Mouse (Mus musculus): ENCODE measurements around the gene Wnt5b.

Wnt5b gene

DNA sequence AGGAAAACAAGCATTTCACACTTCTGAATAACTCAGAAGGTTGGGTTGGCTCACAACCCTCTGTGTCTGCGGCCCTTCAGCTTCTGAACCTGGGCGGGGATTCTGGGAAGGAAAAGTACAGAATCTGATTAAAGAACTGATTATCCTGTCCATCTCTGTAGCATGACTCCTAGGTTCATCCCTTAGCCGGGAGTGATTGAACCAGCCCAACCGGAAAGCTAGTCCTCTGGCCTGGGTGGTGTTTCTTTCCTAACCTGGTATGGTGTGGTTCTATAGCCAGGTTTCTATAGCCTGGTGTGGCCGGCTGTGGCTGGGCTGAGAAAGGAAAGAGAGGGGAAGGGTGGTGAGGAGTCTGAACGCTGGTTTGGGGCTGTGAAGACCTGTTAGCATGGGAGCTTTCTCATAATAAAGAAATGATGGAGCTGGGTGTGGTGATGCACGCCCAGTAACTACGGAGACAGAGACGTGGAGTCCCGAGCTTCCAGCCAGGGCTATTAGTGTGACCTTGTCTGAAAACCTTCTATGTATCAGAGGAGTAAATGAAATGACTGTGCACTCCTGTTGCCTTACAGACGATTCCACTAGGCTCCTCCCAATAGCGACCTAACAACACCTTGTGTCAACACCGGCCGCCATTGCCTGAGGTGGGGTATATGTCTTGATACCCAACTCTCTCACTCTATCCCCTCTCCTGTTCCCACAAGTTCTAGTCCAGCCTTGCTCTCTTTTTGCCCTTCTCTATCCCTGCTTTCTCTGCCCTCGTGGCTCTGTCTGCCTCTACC is 129.7 kb downstream of the Wnt5b start:
- no peak for DNase-seq

DNA sequence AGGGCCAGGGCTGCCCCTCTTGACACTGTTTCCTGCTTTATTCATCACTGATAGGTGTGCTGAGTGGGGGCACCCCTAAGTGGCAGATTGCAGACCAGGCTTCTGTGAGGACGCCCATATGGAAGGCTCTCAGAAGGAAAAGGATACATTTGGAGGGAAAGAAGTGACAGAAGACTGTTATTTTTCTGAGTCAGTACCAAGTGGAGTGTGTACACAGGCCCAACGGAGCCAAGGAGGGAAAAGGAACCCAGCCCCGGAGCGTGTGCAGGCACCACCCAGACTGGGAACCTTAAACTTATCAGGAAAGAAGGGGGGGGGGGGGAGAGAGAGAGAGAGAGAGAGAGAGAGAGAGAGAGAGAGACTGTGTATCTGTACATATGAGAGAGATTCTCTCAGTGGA is 131.6 kb downstream of the Wnt5b start:
- DNase-seq = no peak

- DNase-seq = no peak
Observed at GRCm38 (mm10) chr6:119411511-119411910, 132.6 kb downstream of the Wnt5b start.

DNA sequence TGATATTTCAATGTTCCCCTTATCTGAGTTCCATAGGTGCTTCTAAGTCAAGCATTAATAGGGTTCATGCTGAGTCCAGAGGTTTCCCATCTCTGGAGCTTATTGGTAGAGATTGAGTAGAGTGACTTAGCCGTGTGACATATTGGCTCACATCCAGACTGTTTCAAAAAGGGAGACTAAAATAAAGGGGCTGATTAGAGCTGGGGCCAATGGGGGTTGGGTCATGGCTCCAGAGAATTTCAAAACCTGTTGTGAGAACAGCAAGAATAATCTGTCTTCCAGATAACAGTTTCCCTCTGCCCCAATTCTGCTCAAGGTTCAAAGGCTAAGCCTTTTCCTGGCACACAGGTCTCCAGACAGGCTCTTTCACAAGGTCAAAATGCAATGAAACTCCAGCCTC is 134.4 kb downstream of the Wnt5b start:
- DNase-seq = no peak

DNA sequence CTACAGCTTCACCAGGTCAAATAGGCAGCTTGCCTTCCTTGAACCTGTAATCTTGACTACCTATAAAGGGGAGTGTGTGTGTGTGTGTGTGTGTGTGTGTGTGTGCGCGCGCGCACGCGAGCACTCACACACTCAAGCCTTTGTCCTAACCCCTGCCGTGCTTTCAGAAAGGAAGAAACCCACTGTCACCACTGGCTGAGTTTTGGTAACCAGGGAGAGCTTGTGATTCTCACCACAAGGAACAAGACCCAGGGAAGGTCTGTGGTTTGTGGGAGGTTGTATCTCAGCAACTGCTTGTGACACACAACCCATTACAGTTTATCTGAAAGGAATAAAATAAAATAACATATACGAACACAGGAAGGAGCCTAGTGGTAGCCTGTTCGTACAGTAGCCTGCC is 135.6 kb downstream of the Wnt5b start:
- no peak for DNase-seq

- DNase-seq = no peak
Observed at GRCm38 (mm10) chr6:119407818-119408217, 136.3 kb downstream of the Wnt5b start.

DNA sequence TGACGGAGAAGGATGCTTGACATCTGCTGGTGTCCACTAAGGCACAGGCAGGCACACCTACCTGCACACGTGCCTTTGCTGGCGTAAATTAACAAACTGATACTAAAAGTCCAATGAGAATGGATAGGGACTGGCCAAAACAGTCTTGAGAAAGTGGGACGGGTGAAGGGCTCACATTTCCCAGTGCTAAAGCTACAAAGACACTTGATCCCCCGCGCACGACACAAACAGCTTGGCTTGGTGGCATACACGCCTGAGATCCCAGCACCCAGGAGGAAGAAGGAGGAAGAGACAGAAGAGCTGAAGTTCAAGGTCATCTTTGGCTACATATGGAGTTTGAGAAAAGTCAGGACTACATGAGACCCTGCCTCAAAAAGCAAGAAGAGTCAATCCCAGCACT is 137.6 kb downstream of the Wnt5b start:
- no peak for DNase-seq

DNA sequence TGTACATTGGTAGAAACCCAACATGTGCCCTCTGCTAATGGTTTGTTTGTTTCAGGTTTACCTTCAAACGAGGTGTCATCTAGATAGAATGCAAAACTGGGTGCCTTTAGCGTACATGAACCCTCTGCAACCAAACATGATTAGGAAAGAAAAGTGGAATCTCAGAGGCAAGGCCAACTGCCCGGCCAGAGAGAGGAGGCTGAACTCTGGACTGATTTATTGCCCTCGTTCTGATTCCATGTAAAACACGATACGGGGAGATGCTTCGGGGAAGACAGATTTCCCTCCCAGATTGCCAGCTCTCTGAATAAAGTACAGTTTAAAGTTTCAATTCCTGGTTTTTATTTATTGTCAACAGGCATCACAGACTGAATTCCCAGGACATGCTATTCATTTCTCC is 138.8 kb downstream of the Wnt5b start:
- no peak for DNase-seq

DNA sequence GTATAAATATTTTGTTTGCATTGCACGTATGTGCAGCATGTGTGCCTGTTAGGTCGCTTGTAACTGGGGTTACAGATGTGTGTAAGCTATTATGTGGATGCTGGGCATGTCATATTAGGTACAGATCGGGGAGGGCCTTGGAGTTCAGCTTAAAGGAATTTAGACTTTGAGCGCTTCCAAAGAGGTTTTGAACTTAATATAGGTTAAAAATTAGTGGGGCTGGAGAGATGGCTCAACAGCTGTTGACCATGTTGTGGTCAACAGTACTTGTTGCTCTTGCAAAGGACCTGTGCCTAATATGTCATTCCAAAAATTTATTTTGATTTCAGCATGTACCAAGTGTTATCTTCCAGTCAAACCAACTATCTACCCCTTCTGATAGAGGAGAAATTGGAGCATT is 139.3 kb downstream of the Wnt5b start:
- DNase-seq = no peak

GRCm38 (mm10) chr6:119402976-119403375 is 141.2 kb downstream of the Wnt5b start:
- no peak for DNase-seq

- no peak for DNase-seq
Observed at GRCm38 (mm10) chr6:119401545-119402304, 142.4 kb downstream of the Wnt5b start.

GRCm38 (mm10) chr6:119400649-119401048 is 143.5 kb downstream of the Wnt5b start:
- no peak for DNase-seq

DNA sequence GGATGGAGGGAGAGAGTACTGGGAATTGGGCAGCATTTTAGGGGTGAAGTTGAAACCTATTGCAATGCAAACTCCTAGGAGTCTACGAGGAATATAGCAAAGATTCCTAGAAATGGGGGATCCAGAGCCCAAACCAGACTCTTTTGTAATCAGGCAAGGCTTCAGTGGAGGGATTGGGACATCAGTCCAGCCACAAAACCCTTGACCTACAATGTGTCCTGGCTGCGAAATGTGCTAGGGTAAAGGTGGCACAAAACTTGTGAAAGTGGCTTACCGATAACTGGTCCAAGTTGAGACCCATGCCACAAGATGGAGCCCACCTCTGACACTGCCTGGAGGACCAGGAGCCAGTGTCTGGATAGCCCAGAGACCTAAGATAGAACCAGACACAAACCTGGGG is 144.8 kb downstream of the Wnt5b start:
- no peak for DNase-seq

- DNase-seq = peak; percentile 31 to 54
Observed at GRCm38 (mm10) chr6:119396309-119396634, 147.9 kb downstream of the Wnt5b start.

- no peak for DNase-seq
Observed at GRCm38 (mm10) chr6:119395421-119396308, 148.5 kb downstream of the Wnt5b start.

GRCm38 (mm10) chr6:119392836-119393235 is 151.3 kb downstream of the Wnt5b start:
- DNase-seq = no peak

- no peak for DNase-seq
Observed at GRCm38 (mm10) chr6:119390728-119391127, 153.4 kb downstream of the Wnt5b start.

- DNase-seq = no peak
Observed at GRCm38 (mm10) chr6:119389089-119389488, 155.1 kb downstream of the Wnt5b start.

GRCm38 (mm10) chr6:119388650-119389012 is 155.5 kb downstream of the Wnt5b start:
- peak; percentile 96 to 97 for DNase-seq

DNA sequence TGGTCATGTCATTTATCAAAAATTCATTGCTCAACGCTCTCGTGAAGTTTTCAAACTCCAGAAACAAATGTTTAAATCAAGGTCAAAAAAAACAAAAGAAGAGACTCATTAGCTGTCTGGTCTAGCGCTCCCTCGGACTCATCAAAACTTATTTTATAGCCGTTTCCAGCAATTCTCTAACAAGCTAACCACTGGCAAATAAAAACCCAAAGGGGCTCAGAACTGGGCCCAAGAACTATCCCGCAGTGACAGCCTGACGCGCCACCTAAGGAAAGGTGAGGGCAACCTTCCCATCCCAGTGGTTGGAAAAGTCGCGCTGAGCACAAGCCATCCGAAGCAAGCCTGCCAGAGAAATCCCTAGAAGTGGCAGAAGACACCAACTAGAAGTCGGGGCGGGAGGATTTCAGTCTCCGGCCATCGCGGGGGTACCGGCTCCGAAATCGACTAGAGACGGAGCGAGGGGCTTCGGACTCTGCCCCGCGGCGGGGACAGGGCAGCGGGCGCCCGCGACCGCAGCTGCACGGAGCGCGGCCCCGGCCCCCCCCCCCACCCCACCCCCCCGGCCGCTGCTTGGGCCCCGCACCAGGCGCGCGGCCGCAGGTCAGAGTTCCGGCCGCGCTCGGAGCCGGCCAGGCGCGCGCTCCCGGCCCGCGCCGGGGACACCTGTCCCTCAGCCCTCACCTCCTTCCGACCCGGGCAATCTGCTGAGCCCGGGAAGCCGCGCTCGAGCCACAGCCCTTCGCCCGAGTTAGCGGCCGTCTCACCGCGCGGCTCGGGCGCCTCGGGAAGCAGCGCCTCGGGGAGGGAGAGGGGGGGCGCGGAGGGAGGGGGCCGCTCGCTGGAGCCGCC is 156.1 kb downstream of the Wnt5b start:
- DNase-seq = no peak

GRCm38 (mm10) chr6:119386821-119387220 is 157.3 kb downstream of the Wnt5b start:
- no peak for DNase-seq

- DNase-seq = no peak
Observed at GRCm38 (mm10) chr6:119386421-119386820, 157.7 kb downstream of the Wnt5b start.

- DNase-seq = no peak
Observed at GRCm38 (mm10) chr6:119385668-119386067, 158.5 kb downstream of the Wnt5b start.

Measured in kidney, postnatal 4 days (tissue).